Mouse (Mus musculus): ENCODE measurements at regions not wholly inside any gene's neighbourhood (a gene's known extent, or its start where the extent isn't known, plus 50 kb on each side); places are given as distances from the start of the nearest gene placed in this dataset.

- TF ChIP-seq CTCF (IDR thresholded peaks at IDR 0.05; ENCODE audit: low read depth, low read length) (no peak), TAL1 (conservative IDR thresholded peaks at IDR 0.05; ENCODE audit: low read depth, low read length) (no peak)
Observed at GRCm38 (mm10) chr17:60761100-60761499, 1747.9 kb upstream of the Nudt12 start.
